Mouse (Mus musculus) bone marrow, adult 2 months (tissue): ENCODE data around the gene Tet3.

Source experiments
- CTCF ChIP-seq: fragments of 200-500 bp; IDR thresholded peaks from 2 replicates; pipeline ENCODE4 v1.5.1; 2011; ENCODE audit warnings: low read length, control low read depth; ENCODE audit not compliant: control insufficient read depth, insufficient read depth
- POLR2A ChIP-seq: fragments of 200-500 bp; IDR thresholded peaks from 2 replicates; pipeline ENCODE4 v1.6.1; 2011; ENCODE audit warnings: low read depth, mild to moderate bottlenecking, control low read depth, low read length, borderline replicate concordance; ENCODE audit not compliant: control insufficient read depth

DNA sequence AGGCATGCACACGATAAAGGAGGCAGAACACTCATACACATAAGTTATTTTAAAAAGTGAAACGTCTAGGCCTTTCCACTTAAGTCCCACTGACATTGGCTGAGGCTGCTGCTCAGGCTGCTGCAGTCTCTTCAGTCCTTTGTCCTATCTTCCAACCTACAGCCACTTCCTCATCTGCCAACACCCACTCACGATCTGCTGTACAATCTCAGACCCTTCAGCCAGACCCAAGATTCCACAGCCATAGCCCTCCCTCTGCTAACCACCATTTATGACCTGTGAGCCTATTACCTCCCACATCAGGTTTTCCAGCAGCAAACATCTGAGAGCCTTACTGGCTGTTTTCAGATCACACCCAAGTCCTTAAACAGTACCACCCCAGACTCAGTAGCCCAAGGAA lies 9.4 kb downstream of the Tet3 start:
- TF ChIP-seq CTCF, result no peak
- no peak for TF ChIP-seq POLR2A
